Mouse (Mus musculus): Measurements from ENCODE around the gene Pdcd2l.
"Not testable (repeated sequence)": the region's sequence is repeated elsewhere in the genome, so short reads cannot be mapped to it uniquely, and the experiment has no call there.

The Pdcd2l gene

GRCm38 (mm10) chr7:34213281-34213680 lies 16.8 kb upstream of the Pdcd2l start:
- DNase-seq (ENCODE audit: low read depth, low spot score): no peak

GRCm38 (mm10) chr7:34208027-34208745 lies 11.7 kb upstream of the Pdcd2l start:
- no peak for DNase-seq (ENCODE audit: low read depth, low spot score)

DNA sequence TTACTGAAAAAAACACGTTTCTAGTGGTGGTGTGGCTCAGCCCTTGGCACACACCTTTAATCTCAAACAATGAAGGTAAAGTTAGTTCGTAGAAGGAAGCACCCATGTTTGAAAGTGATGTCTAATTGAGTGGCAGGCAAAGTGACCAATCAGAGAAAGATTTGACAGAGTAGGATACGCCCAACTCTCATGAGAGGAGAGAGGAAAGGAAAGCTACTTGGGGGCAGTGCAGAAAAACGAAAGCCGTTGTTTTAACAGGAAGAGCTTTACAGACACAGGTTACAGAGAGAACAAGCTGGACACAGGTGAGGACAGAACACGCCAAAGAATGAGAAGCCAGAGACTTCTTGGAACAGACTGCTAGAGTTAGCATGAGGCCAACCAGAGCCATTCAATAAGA lies 9.9 kb upstream of the Pdcd2l start:
- DNase-seq (ENCODE audit: low read depth, low spot score): no peak

DNA sequence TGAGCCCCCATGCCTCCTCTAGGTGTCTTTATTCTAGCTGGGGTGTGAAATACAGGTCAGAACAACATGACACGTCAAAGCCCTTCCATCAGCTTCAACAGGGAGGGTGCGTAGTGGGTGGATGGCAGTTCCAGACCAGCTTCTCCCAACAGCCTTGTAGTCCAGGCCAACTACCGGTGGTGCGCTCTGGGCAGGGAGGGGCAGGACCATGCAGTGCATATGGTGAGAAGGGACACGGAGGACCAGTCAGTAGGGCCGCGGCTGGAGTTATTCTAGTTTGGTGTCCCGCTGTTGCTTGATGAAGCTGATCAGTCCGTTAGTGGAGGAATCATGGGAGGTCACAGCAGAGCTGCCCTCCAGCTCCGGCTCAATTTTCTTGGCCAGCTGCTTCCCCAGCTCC lies 5.7 kb upstream of the Pdcd2l start:
- not testable (repeated sequence) for DNase-seq (ENCODE audit: low read depth, low spot score)

- DNase-seq (ENCODE audit: low read depth, low spot score): no peak
These were observed 4.4 kb upstream of the Pdcd2l start for GRCm38 (mm10) chr7:34200829-34201228.

DNA sequence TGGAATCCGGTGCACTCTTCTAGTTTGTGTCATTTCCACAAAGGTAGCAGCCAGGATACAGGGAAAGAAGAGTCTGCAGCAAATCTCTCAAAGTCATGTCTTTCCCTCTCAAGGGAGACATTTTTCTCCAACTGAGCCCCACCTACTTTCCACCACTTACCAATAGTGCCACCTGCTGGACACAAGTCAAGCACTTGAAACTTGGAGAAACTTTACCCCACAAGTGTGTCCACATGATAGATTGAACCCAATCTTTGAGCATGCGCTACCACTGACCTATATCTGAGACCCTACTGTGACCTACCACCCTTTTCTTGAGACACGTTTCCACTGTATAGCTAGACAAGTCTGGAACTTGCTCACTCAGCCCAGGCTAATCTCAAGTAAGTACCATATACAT lies 1.9 kb upstream of the Pdcd2l start:
- peak; percentile 47 for DNase-seq (ENCODE audit: low read depth, low spot score)

- no peak for DNase-seq (ENCODE audit: low read depth, low spot score)
These were observed 829 bp downstream of the Pdcd2l start for GRCm38 (mm10) chr7:34195632-34196031.

DNA sequence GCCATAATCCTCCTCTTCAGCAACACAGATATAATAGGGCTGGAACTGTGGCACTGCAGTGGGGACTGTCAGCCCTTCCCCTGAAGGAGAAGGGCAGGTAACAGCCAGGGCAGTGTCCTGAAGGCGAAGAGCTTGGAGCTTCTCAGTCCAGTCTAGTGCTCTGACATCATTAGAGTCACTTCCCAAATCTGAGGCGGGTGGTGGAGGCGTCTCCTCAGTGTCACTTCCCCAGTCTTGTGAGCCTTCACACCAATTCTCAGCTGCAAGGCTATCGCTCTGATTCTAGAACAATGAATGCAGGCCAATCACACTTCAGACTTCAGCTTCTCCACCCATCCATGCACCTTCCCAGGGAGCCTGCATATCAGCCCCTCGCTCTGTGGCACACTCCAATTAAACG lies 3.6 kb downstream of the Pdcd2l start:
- no peak for DNase-seq (ENCODE audit: low read depth, low spot score)

- DNase-seq (ENCODE audit: low read depth, low spot score): no peak
These were observed 7.0 kb downstream of the Pdcd2l start for GRCm38 (mm10) chr7:34189376-34189989.

- DNase-seq (ENCODE audit: low read depth, low spot score): no peak
These were observed 12.7 kb downstream of the Pdcd2l start for GRCm38 (mm10) chr7:34183794-34184193.

- DNase-seq (ENCODE audit: low read depth, low spot score): no peak
These were observed 13.1 kb downstream of the Pdcd2l start for GRCm38 (mm10) chr7:34183356-34183755.

DNA sequence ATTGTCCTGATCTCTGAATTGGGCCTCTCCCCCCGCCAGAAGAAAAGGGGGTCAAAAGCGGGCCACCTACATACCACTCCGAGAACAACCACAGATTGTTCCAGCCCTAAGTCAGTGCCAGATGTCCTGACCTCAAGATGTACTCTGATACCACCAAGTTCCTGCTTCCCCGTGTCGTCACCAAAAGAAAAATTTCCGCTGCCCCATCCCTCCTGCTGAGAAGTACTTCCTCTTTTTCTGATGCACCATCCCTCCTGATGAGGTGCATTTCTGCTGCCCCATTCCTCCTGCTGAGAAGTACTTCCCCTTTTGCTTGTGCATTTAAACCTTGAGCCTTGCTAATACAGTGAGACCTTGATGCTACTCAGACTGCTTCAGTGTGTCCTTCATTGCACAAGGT lies 20.2 kb downstream of the Pdcd2l start:
- DNase-seq (ENCODE audit: low read depth, low spot score): not testable (repeated sequence)

GRCm38 (mm10) chr7:34172251-34172650 lies 24.2 kb downstream of the Pdcd2l start:
- DNase-seq (ENCODE audit: low read depth, low spot score): no peak

DNA sequence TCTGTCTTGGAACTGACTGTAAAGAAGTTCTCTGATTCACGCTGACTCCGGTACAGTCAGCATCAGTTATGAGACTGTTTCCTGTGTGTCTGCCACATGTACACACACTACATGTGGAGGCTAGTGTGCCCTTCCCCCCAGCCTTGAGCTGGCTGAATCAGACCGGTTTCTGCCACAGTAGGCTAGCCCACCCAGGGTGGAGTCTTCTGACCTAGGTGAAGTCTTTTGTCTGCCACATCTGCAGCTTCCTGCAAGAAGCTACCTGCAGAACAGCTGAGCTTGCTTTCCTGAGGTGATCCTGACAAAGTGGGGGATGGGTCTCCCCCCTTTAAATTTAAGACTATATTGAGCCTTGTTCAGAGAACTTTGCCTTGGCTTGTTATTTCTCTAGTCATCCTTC lies 27.0 kb downstream of the Pdcd2l start, which contains the start of gene Uba2:
Gene Uba2, minus strand, starts transcription at position 146 of the 400 bp plus-strand sequence.
- no peak for DNase-seq (ENCODE audit: low read depth, low spot score)

GRCm38 (mm10) chr7:34168470-34169251 lies 27.8 kb downstream of the Pdcd2l start:
- DNase-seq (ENCODE audit: low read depth, low spot score): peak; percentile 80

DNA sequence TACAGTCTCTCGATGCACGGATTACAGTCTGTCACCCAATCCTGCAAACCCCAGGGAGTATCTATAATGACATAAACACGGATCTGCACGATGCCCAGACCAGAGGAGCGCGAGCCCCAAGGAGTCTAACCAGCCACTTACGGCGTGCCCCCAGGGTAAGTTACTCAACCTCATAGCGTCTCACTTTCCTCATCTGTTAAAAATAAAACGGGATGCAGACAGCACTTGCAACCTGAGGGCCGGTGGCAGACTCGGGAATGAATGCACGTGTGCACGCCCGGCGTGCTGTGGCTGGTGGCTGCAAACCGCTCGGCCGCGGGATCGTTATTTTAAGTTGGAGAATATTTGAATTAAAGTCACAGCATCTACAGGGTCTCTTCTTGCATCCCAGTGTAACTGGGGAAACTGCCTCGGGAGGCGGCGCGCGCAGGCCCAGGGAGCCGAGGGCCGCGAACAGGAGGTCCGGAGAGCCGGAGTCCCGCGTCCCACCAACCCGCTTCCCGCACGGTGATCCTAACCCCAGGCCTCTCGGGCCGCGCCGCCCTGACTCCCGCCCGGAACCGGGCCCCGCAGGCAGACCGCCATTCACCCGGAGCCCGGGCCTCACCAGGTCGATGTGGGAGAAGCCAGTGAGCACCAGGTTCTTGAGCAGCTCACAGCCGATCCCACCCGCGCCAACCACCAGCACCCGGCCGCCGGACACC lies 28.5 kb downstream of the Pdcd2l start:
- DNase-seq (ENCODE audit: low read depth, low spot score): no peak

- no peak for DNase-seq (ENCODE audit: low read depth, low spot score)
These were observed 29.6 kb downstream of the Pdcd2l start for GRCm38 (mm10) chr7:34166850-34167249.

- no peak for DNase-seq (ENCODE audit: low read depth, low spot score)
These were observed 30.5 kb downstream of the Pdcd2l start for GRCm38 (mm10) chr7:34165999-34166398.

- no peak for DNase-seq (ENCODE audit: low read depth, low spot score)
These were observed 31.8 kb downstream of the Pdcd2l start for GRCm38 (mm10) chr7:34164671-34165070.

- no peak for DNase-seq (ENCODE audit: low read depth, low spot score)
These were observed 37.3 kb downstream of the Pdcd2l start for GRCm38 (mm10) chr7:34159167-34159566.

DNA sequence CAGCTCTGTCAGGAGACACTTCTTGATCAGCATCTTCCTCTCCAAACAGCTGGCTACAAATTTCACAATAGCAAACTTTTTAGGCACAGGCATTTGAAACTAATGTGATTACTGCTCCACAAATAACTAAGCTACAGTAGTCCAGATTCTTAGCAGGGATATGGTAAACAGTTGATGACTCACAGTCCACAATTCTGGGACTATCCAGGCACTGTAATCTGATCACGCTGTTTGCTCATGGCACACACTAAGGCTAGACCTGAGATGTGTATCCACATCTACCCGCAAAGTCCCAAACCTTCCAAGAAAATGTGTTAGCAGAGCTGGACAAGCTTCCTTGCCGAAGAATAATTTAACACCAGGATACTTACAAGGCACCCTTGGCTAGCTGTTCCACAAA lies 38.5 kb downstream of the Pdcd2l start:
- no peak for DNase-seq (ENCODE audit: low read depth, low spot score)

GRCm38 (mm10) chr7:34147193-34147592 lies 49.3 kb downstream of the Pdcd2l start:
- DNase-seq (ENCODE audit: low read depth, low spot score): no peak
